Mouse (Mus musculus) lung, adult 2 months (tissue): ENCODE data around the gene Xcr1.

Experiments used
- CTCF ChIP-seq: fragments of 200-500 bp; IDR thresholded peaks from 2 replicates; pipeline ENCODE4 v1.5.1; 2011; ENCODE audit warnings: mild to moderate bottlenecking, low read length, control low read depth; ENCODE audit not compliant: insufficient read depth
- POLR2A ChIP-seq: fragments of 200-500 bp; IDR thresholded peaks from 2 replicates; pipeline ENCODE4 v1.6.1; 2011; ENCODE audit warnings: low read depth, mild to moderate bottlenecking, control low read depth, low read length, borderline replicate concordance; ENCODE audit errors: extremely low read depth

GRCm38 (mm10) chr9:123814326-123814725 is 47.5 kb downstream of the Xcr1 start:
- TF ChIP-seq CTCF (no peak), POLR2A (no peak)
